Mouse (Mus musculus): ENCODE measurements around the gene Hnrnpc. TPM values are rescaled to one million over a fixed set of nuclear protein-coding genes. Genes with fewer than 3 reads are reported as not detected.
A peak's percentile ranks its signal among the peaks of the same experiment; 100 is the strongest.

Gene Hnrnpc
- polyA plus RNA-seq, 2 experiments: 161 to 240 TPM

- DNase-seq (ENCODE audit: low read depth in 3 of 3, low spot score in 3 of 3) (no peak), ATAC-seq (ENCODE audit: insufficient read depth) (no peak)
- no peak overlapping the region for H3K4me3 ChIP-seq (ENCODE audit: insufficient read depth in 1 of 2, low read depth in 2 of 2, low read length in 2 of 2)
- no peak overlapping the region for H3K27ac ChIP-seq
- no peak overlapping the region for H3K4me2 ChIP-seq (ENCODE audit: low read depth)
- no peaks in the 10 kb centered on the region for H3K27me3 ChIP-seq (ENCODE audit: control insufficient read depth, insufficient read depth, low read length)
- TF ChIP-seq EP300 (IDR thresholded peaks at IDR 0.05; ENCODE audit: low read depth) (no peak), CTCF (IDR thresholded peaks at IDR 0.05; ENCODE audit: low read depth) (no peak)
- WGBS (ENCODE audit: insufficient replicate concordance): 45% methylated on average over 4 of the region's 4 CpGs
- H3K9me3 ChIP-seq (ENCODE audit: control insufficient read depth, low read length): no peaks in the 10 kb centered on the region
- no peaks in the 10 kb centered on the region for H3K36me3 ChIP-seq (replicated peaks; ENCODE audit: control insufficient read depth, insufficient read depth, low read depth)
- peaks cover 0 to 6% of the 10 kb centered on the region in 2 experiments; a peak in 2 of 4 replicates for H3K4me1 ChIP-seq (replicated peaks; ENCODE audit: control insufficient read depth in 2 of 2, insufficient read depth in 2 of 2, low read length in 1 of 2)
- H3K9ac ChIP-seq (replicated peaks): no peak overlapping the region
Observed at GRCm38 (mm10) chr14:52144165-52144564, 40.3 kb upstream of the Hnrnpc start.

DNA sequence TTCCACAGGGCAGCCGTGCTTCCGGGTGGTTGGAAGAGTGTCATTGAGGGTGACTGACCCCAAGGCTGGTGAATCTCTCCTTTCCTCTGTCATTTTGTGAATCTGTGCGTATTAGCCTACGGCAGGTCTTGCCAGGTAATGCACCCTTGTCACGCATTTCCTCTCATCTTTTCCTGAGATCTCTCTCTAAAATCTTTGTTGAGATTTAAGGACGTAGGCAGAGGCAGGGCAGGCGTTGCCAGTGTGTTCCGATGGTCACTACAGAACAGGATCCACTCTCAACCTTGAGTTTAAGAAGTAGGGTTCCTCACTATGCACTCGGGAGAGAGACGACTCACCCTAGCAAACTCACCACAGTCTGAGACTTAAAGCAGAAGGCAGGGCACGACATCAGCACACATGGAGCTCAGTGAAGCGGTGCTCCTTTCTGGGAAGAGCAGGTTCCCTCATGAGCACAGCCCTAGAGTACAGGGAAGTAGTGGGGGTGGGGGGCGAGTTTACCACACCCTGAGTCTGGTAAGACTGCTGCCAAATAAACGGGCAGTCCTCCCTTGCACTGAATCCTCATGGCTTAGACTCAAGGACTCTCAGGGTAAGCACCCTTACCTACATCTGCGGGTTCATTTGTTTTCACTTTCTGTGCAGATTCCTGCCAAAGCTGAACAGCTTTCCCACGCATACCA, 37.8 kb upstream of the Hnrnpc start:
- 34% methylated on average over 16 of the region's 16 CpGs for WGBS (ENCODE audit: insufficient replicate concordance)
- no peak overlapping the region for H3K27ac ChIP-seq
- no peak overlapping the region for H3K4me3 ChIP-seq (ENCODE audit: insufficient read depth in 1 of 2, low read depth in 2 of 2, low read length in 2 of 2)
- H3K27me3 ChIP-seq (ENCODE audit: control insufficient read depth, insufficient read depth, low read length): no peaks in the 10 kb centered on the region
- H3K9me3 ChIP-seq (ENCODE audit: control insufficient read depth, low read length): no peaks in the 10 kb centered on the region
- H3K4me2 ChIP-seq (ENCODE audit: low read depth): peak overlapping the region; percentile 58; the same call in 1 of the 2 replicates
- DNase-seq (ENCODE audit: low read depth in 3 of 3, low spot score in 3 of 3) (no peak), ATAC-seq (ENCODE audit: insufficient read depth) (no peak)
- H3K36me3 ChIP-seq (replicated peaks; ENCODE audit: control insufficient read depth, insufficient read depth, low read depth): no peaks in the 10 kb centered on the region
- no peak overlapping the region for H3K9ac ChIP-seq (replicated peaks)
- TF ChIP-seq CTCF (IDR thresholded peaks at IDR 0.05; ENCODE audit: low read depth): no peak
- TF ChIP-seq EP300 (IDR thresholded peaks at IDR 0.05; ENCODE audit: low read depth): no peak
- peaks cover 0 to 6% of the 10 kb centered on the region in 2 experiments; a peak in 2 of 4 replicates for H3K4me1 ChIP-seq (replicated peaks; ENCODE audit: control insufficient read depth in 2 of 2, insufficient read depth in 2 of 2, low read length in 1 of 2)

GRCm38 (mm10) chr14:52140577-52141444, 37.0 kb upstream of the Hnrnpc start:
- ATAC-seq (ENCODE audit: insufficient read depth) (peak; percentile 53), DNase-seq (ENCODE audit: low read depth in 3 of 3, low spot score in 3 of 3) (no peak)
- peaks cover 0 to 6% of the 10 kb centered on the region in 2 experiments; a peak in 2 of 4 replicates for H3K4me1 ChIP-seq (replicated peaks; ENCODE audit: control insufficient read depth in 2 of 2, insufficient read depth in 2 of 2, low read length in 1 of 2)
- H3K9ac ChIP-seq (replicated peaks): no peak overlapping the region
- peak overlapping the region; percentile 21 to 28; a peak in 3 of 4 replicates for H3K4me3 ChIP-seq (ENCODE audit: insufficient read depth in 1 of 2, low read depth in 2 of 2, low read length in 2 of 2)
- no peak overlapping the region for H3K27ac ChIP-seq
- TF ChIP-seq EP300 (IDR thresholded peaks at IDR 0.05; ENCODE audit: low read depth) (no peak), CTCF (IDR thresholded peaks at IDR 0.05; ENCODE audit: low read depth) (no peak)
- H3K4me2 ChIP-seq (ENCODE audit: low read depth): peak overlapping the region; percentile 58
- no peaks in the 10 kb centered on the region for H3K9me3 ChIP-seq (ENCODE audit: control insufficient read depth, low read length)
- WGBS (ENCODE audit: insufficient replicate concordance): 7% methylated on average over 19 of the region's 19 CpGs
- no peaks in the 10 kb centered on the region for H3K36me3 ChIP-seq (replicated peaks; ENCODE audit: control insufficient read depth, insufficient read depth, low read depth)
- no peaks in the 10 kb centered on the region for H3K27me3 ChIP-seq (ENCODE audit: control insufficient read depth, insufficient read depth, low read length)

DNA sequence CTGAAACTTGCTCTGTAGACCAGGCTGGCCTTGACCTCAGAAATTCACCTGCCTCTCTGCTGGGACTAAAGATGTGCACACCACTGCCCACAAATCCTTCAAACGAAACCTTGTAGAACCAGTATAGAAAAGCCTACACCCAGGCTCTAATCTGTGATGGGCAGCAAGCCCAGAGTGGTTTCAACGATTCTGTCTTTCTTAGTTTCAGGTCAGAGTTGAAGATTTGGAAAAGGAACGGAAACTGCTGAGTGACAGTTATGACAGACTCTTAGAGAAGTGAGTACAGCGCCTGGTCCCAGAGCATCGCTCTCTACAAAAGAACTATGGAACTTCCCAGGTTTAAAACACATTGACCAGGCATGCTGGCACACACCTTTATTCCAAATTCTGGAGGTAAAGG, 29.8 kb upstream of the Hnrnpc start:
- no peak overlapping the region for H3K4me3 ChIP-seq (ENCODE audit: insufficient read depth in 1 of 2, low read depth in 2 of 2, low read length in 2 of 2)
- TF ChIP-seq CTCF (IDR thresholded peaks at IDR 0.05; ENCODE audit: low read depth) (no peak), EP300 (IDR thresholded peaks at IDR 0.05; ENCODE audit: low read depth) (no peak)
- no peak overlapping the region for H3K27ac ChIP-seq
- no peaks in the 10 kb centered on the region for H3K27me3 ChIP-seq (ENCODE audit: control insufficient read depth, insufficient read depth, low read length)
- no peaks in the 10 kb centered on the region; a peak in 1 of 4 replicates for H3K4me1 ChIP-seq (replicated peaks; ENCODE audit: control insufficient read depth in 2 of 2, insufficient read depth in 2 of 2, low read length in 1 of 2)
- no peak for DNase-seq (ENCODE audit: low read depth in 3 of 3, low spot score in 3 of 3)
- WGBS (ENCODE audit: insufficient replicate concordance): 40% methylated on average over 5 of the region's 5 CpGs
- H3K9ac ChIP-seq (replicated peaks): no peak overlapping the region
- H3K9me3 ChIP-seq (ENCODE audit: control insufficient read depth, low read length): no peaks in the 10 kb centered on the region
- ATAC-seq (ENCODE audit: insufficient read depth): no peak
- no peaks in the 10 kb centered on the region for H3K36me3 ChIP-seq (replicated peaks; ENCODE audit: control insufficient read depth, insufficient read depth, low read depth)
- no peak overlapping the region for H3K4me2 ChIP-seq (ENCODE audit: low read depth)

GRCm38 (mm10) chr14:52124636-52125035, 20.8 kb upstream of the Hnrnpc start:
- H3K36me3 ChIP-seq (replicated peaks; ENCODE audit: control insufficient read depth, insufficient read depth, low read depth): no peaks in the 10 kb centered on the region
- ATAC-seq (ENCODE audit: insufficient read depth): no peak
- no peak for DNase-seq (ENCODE audit: low read depth in 3 of 3, low spot score in 3 of 3)
- H3K27me3 ChIP-seq (ENCODE audit: control insufficient read depth, insufficient read depth, low read length): peaks cover 9% of the 10 kb centered on the region; the same call in 1 of the 2 replicates
- H3K4me2 ChIP-seq (ENCODE audit: low read depth): no peak overlapping the region
- H3K9me3 ChIP-seq (ENCODE audit: control insufficient read depth, low read length): no peaks in the 10 kb centered on the region
- H3K27ac ChIP-seq: no peak overlapping the region
- H3K9ac ChIP-seq (replicated peaks): no peak overlapping the region
- H3K4me1 ChIP-seq (replicated peaks; ENCODE audit: control insufficient read depth in 2 of 2, insufficient read depth in 2 of 2, low read length in 1 of 2): no peaks in the 10 kb centered on the region; a peak in 1 of 4 replicates
- 79% methylated on average over 3 of the region's 3 CpGs for WGBS (ENCODE audit: insufficient replicate concordance)
- TF ChIP-seq EP300 (IDR thresholded peaks at IDR 0.05; ENCODE audit: low read depth) (no peak), CTCF (IDR thresholded peaks at IDR 0.05; ENCODE audit: low read depth) (no peak)
- H3K4me3 ChIP-seq (ENCODE audit: insufficient read depth in 1 of 2, low read depth in 2 of 2, low read length in 2 of 2): no peak overlapping the region

Measured in liver, embryonic 14.5 days (tissue).